Mouse (Mus musculus) lung, postnatal 0 days (tissue): ENCODE data around the gene Mtf1.

ENCODE experiments used
- CTCF ChIP-seq: IDR thresholded peaks from 2 replicates; pipeline ENCODE4 v1.5.1; 2016; ENCODE audit warnings: antibody characterized with exemption, mild to moderate bottlenecking
- EP300 ChIP-seq: IDR thresholded peaks from 2 replicates; pipeline ENCODE4 v1.6.1; 2016; ENCODE audit warnings: antibody characterized with exemption, mild to moderate bottlenecking, control low read depth

- no peak for TF ChIP-seq EP300
- no peak for TF ChIP-seq CTCF
These were observed 5.8 kb upstream of the Mtf1 start for GRCm38 (mm10) chr4:124796141-124796540.
